Mouse (Mus musculus) adipocyte (in vitro differentiated cells): Measurements from ENCODE around the gene Tssk4.

Experiments
- DNase-seq: peaks from one replicate; pipeline ENCODE4 v3.0.0-alpha.2; 2016; ENCODE audit warnings: low spot score

Tssk4 gene

GRCm38 (mm10) chr14:55649884-55650283, at the start of gene Tssk4:
Gene Tssk4, plus strand, starts transcription at chr14:55650184.
- no peak for DNase-seq

GRCm38 (mm10) chr14:55603271-55603632, 46.7 kb upstream of the Tssk4 start, which contains the start of gene Irf9:
Gene Irf9, plus strand, starts transcription at chr14:55603571.
- no peak for DNase-seq

DNA sequence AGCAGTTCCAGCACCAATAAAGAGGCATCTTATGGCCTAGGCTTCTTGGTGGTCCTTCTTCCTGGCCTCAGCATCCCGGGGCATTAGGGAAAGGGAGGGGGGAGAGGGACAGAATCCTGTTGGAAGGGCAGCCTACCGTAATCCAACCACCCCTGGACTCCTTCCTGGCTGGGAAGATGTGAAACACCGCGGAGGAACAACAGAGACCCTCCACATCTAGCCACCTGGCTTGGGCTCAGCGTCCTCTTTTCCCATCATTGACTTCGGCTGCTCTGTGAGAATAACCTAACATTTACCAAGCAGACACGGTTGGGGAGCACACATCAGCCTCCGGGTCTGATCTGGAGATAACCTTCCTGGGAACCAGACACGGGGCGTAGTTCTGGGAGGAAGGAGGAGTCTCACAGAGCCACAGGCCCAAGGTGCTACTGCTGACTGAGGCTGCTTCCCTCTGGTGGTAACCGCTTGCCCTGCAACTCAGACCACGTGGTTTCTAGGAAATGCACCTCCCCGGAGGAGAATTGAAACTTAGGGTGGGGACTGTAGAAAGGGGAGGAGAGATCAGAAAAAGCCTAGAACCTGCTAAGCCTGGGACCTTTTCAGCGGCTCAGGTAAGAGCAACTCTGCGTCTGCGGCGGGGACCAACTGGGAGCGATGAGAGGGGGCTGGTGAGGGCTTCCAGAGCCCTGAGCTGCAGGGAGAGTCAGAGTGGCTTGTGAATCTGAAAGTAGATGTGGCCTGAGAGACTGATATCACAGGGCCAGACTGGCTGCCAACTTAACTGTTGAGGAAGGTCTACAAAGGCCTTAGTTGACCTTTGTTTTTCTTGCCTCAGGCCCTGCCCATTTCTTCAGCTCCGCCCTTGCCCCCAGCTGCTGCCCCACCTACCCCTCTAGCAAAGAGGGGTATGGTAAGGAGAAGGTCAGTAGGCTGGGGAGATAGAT, 46.1 kb upstream of the Tssk4 start:
- DNase-seq = peak; percentile 83

GRCm38 (mm10) chr14:55604823-55605222, 45.2 kb upstream of the Tssk4 start:
- no peak for DNase-seq

DNA sequence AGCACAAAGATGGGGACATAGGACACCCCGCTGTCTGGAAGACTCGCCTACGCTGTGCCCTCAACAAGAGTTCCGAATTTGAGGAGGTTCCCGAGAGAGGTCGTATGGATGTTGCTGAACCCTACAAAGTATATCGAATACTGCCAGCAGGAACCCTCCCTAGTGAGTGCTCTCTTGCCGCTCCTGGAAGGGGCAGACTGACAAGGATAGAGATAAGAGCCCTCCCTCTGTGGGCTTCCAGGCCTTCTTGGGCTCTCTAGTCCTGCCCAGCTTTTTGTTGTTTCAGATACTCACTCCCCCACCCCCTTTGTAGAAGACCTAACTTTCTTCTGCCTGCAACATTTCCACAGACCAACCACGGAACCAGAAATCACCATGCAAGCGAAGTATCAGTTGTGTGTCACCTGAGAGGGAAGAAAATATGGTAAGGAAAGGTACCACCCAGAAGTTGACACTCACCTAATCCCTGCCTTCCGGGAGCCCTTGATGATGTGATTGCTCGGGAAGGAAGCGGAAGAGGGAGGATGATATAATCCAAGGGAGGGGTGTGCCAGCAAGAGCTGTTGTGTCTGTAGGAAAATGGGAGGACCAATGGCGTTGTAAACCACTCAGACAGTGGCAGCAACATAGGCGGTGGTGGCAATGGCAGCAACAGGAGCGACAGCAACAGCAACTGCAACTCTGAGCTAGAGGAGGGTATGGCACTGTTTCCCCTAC, 44.1 kb upstream of the Tssk4 start:
- no peak for DNase-seq

- no peak for DNase-seq
Observed at GRCm38 (mm10) chr14:55608339-55608738, 41.6 kb upstream of the Tssk4 start.

DNA sequence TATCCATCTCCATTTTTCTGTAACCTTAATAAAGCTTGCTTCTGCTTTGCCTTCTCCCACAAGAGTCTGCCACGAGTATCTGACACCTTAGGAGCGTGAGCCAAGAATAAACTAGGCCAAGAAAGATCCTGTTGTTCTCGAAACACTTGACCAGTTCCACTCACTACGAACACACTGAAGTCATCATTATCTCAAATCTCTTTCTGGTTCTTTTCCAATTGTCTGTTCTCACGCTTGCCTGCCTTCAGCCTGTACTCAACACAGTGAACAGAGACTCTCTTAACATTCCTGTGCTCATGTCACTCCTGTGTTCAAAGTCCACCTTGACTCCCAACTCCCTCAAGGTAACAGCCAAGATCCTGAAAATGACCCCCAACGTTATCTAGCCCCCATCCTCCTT, 36.6 kb upstream of the Tssk4 start:
- DNase-seq = no peak

DNA sequence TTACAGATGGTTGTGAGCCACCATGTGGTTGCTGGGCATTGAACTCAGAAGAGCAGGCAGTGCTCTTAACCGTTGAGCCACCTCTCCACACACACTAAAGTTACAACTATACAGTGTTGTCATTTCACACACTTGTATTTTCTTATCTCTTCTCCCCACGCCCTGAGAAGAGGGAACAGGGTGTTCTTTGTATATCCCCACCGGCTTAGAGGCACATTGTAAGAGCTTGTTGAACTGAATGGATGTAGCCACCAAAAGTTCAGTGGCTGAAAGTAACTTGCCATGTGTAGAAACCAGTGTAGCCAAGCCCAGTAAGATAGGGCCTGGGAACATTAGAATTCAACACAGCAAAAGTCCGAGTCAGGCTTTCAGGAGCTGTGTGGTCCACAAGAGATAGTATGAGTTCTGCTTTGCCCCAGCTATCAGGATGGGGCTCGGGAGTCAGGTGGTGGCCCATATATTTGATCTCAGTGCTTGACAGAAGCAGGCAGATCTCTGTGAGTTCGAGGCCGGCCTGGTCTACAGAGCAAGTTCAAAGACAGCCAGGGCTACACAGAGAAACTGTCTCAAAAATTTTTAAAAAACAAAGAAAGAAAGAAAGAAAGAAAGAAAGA, 35.3 kb upstream of the Tssk4 start:
- no peak for DNase-seq

GRCm38 (mm10) chr14:55615876-55616275, 34.1 kb upstream of the Tssk4 start:
- DNase-seq = peak; percentile 75

DNA sequence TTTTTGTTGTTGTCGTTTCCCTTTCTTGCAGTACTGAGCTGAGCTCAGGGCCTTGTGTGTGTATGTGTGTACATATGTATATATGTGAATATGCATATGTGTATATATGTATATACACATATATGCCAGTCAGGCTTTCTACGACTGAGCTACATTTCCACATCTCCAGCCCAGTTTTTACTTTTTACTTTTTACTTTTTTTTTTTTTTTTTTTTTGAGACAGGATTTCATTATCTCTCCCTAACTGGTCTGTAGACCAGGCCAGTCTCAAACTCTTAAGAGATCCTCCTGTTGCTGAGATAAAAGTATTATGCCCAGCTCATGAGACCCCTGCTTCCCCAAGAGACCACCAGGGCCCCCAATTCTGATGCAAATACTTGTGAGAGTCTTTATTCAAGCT, 33.1 kb upstream of the Tssk4 start:
- DNase-seq = no peak

- no peak for DNase-seq
Observed at GRCm38 (mm10) chr14:55617822-55618221, 32.2 kb upstream of the Tssk4 start, which contains the start of gene Rec8. Gene Rec8, plus strand, starts transcription at chr14:55618037.

DNA sequence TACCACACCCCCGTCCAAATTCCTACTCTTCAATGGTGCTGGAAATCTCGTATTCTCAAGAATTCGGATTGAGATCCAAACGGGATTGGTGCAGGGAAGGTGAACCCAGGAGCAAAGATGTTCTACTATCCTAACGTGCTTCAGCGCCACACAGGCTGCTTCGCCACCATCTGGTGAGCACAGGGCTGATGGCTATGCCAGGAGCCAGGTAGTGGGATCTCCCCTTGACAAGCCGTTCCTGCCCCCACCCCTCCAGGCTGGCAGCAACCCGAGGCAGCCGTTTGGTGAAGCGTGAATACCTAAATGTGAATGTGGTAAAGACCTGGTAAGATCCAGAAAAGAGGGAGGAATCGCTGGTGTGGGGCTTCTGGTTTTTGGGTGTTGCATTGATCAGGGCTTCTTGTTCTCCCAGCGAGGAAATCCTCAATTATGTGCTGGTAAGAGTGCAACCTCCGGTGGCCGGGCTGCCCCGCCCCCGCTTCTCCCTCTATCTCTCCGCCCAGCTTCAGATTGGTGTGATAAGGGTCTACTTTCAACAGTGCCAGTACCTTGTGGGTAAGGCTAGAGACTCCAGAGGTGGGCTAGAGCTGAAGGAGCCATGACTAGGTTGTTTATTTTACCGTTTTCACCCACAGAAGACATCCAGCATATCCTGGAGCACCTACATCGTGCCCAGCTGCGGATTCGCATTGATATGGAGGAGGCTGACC, 31.3 kb upstream of the Tssk4 start:
- no peak for DNase-seq

GRCm38 (mm10) chr14:55628077-55628827, 21.7 kb upstream of the Tssk4 start:
- no peak for DNase-seq

- DNase-seq = no peak
Observed at GRCm38 (mm10) chr14:55629312-55629711, 20.7 kb upstream of the Tssk4 start.

DNA sequence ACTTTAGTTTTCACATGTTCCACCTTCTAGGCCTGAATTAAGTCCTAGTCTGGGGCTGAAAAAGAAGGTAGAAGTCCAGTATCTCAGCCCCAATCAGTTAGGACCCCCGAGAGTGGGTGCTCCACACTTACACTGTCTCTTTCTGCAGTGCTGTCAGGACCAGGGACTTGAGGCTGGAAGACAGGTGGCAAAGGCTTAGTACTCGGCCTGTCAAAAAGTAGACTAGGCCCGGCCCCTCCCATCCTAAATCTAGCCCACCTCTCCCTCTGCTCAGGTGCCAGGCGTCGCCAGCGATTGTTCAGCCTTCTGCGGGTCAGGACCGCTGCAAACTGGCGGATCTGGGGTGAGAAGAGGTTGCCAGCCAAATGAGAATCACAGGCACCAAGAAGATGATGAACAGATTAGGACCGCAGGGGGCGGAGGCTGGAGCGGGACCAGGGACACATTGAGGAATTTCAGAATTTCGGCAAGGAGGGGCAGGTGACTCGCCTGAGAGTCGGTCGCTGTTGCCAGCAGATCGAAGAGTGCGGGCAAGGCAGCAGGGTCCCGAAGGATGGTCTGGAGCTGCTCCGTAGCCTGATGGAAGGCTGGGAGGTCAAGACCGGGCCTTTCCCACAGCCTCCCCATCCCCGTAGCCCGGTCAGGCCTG, 15.0 kb upstream of the Tssk4 start:
- DNase-seq = peak; percentile 14

DNA sequence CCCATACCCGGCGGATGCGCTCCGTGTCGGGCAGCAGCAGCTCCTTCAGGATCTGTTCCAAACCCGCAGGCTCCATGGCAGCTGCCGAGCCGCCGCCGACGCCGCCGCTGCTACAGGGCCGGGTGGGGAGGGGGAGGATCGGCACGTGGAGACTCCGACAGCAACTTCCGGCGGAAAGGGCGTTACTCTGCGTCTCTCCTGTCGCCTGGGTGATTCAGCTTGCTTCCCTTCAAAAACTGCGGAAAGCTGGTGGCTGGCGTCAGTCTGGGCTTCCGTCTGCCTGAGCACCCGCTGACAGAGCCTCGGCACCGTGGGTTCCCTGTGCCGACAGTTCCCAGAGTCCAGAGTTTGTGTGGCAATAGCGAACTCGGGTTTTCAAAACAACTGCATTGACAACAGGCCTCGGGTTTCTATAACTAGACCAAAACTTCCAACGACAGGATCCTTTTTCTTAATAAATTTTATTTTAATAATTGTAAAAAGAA, 14.4 kb upstream of the Tssk4 start, which contains the start of gene Ipo4:
Gene Ipo4 (minus strand): TSS at position 435 of the 485 bp plus-strand sequence.
- peak; percentile 89 for DNase-seq

GRCm38 (mm10) chr14:55637795-55638194, 12.2 kb upstream of the Tssk4 start, which contains the start of gene Gm49378:
Gene Gm49378, minus strand, starts transcription at chr14:55637895.
- no peak for DNase-seq

DNA sequence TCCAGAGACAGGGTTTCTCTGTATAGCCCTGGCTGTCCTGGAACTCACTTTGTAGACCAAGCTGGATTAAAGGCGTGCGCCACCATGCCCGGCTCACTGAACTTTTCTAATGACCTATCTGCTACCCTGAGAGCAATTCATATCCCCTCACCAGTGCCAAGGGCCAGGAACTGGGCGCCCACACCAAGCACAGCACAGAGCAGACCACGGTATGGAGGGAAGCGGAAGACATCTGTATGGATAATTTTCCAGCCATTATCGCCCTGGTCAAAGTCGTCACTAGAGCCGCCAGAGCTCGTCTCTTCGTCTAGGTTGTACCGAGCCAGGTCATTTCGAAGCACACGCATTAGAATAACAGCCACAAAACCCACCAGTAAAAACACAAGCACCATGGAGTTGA, 9.2 kb upstream of the Tssk4 start:
- DNase-seq = no peak

- DNase-seq = no peak
Observed at GRCm38 (mm10) chr14:55641291-55641690, 8.7 kb upstream of the Tssk4 start.

- no peak for DNase-seq
Observed at GRCm38 (mm10) chr14:55642679-55643059, 7.3 kb upstream of the Tssk4 start.
